Mouse (Mus musculus): ENCODE data around the gene Gm11084. TPM values are rescaled to one million over a fixed set of nuclear protein-coding genes. Genes with fewer than 3 reads are reported as not detected.
A peak's percentile ranks its signal among the peaks of the same experiment; 100 is the strongest.

Gm11084 gene
- polyA plus RNA-seq, 1 experiment from 2014 or later, result not detected

- peaks cover 7% of the 10 kb centered on the region for H3K9me3 ChIP-seq
- 52% methylated on average over 3 of the region's 3 CpGs for WGBS
- peaks cover 27% of the 10 kb centered on the region for H3K4me1 ChIP-seq (replicated peaks)
- H3K4me3 ChIP-seq, result no peak overlapping the region
- no peak overlapping the region for H3K4me2 ChIP-seq
- no peak for ATAC-seq (ENCODE audit: low read depth)
- H3K27me3 ChIP-seq, result no peaks in the 10 kb centered on the region
- no peaks in the 10 kb centered on the region for H3K36me3 ChIP-seq
- no peak overlapping the region for H3K9ac ChIP-seq
- peak overlapping the region; percentile 54 for H3K27ac ChIP-seq (replicated peaks)
Observed at GRCm38 (mm10) chr2:73005611-73006515, 19.3 kb upstream of the Gm11084 start.

- peaks cover 27% of the 10 kb centered on the region for H3K4me1 ChIP-seq (replicated peaks)
- no peaks in the 10 kb centered on the region for H3K36me3 ChIP-seq
- no peaks in the 10 kb centered on the region for H3K9me3 ChIP-seq
- H3K4me2 ChIP-seq, result peak overlapping the region; percentile 39
- WGBS, result 33% methylated on average over 24 of the region's 24 CpGs
- H3K4me3 ChIP-seq, result no peak overlapping the region
- ATAC-seq (ENCODE audit: low read depth), result peak; percentile 76; the same call in 1 of the 2 replicates
- 0 out of 2 replicates have a peak overlapping the region, but pooled peaks have one; percentile 6 for H3K9ac ChIP-seq
- no peaks in the 10 kb centered on the region for H3K27me3 ChIP-seq
- peak overlapping the region; percentile 78 for H3K27ac ChIP-seq (replicated peaks)
Observed at GRCm38 (mm10) chr2:73003751-73004717, 17.5 kb upstream of the Gm11084 start.

- H3K4me2 ChIP-seq, result peak overlapping the region; percentile 39
- 57% methylated on average over 12 of the region's 12 CpGs for WGBS
- no peaks in the 10 kb centered on the region for H3K9me3 ChIP-seq
- H3K9ac ChIP-seq, result no peak overlapping the region
- no peaks in the 10 kb centered on the region for H3K36me3 ChIP-seq
- H3K27ac ChIP-seq (replicated peaks), result peak overlapping the region; percentile 78
- H3K4me1 ChIP-seq (replicated peaks), result peaks cover 27% of the 10 kb centered on the region
- ATAC-seq (ENCODE audit: low read depth), result no peak
- no peaks in the 10 kb centered on the region for H3K27me3 ChIP-seq
- H3K4me3 ChIP-seq, result no peak overlapping the region
Observed at GRCm38 (mm10) chr2:73003049-73003448, 16.5 kb upstream of the Gm11084 start.

GRCm38 (mm10) chr2:73002451-73002850 lies 15.9 kb upstream of the Gm11084 start:
- 88% methylated on average over 6 of the region's 6 CpGs for WGBS
- H3K9me3 ChIP-seq, result no peaks in the 10 kb centered on the region
- no peak overlapping the region for H3K9ac ChIP-seq
- no peak overlapping the region for H3K27ac ChIP-seq (replicated peaks)
- H3K4me1 ChIP-seq (replicated peaks), result peaks cover 27% of the 10 kb centered on the region
- no peaks in the 10 kb centered on the region for H3K27me3 ChIP-seq
- H3K36me3 ChIP-seq, result no peaks in the 10 kb centered on the region
- H3K4me2 ChIP-seq, result no peak overlapping the region
- no peak for ATAC-seq (ENCODE audit: low read depth)
- no peak overlapping the region for H3K4me3 ChIP-seq

- H3K4me3 ChIP-seq, result no peak overlapping the region
- H3K27ac ChIP-seq (replicated peaks), result no peak overlapping the region
- H3K9me3 ChIP-seq, result no peaks in the 10 kb centered on the region
- H3K27me3 ChIP-seq, result no peaks in the 10 kb centered on the region
- H3K4me2 ChIP-seq, result no peak overlapping the region
- 88% methylated on average over 5 of the region's 5 CpGs for whole genome bisulfite sequencing
- no peak overlapping the region for H3K9ac ChIP-seq
- peaks cover 28% of the 10 kb centered on the region for H3K4me1 ChIP-seq (replicated peaks)
- H3K36me3 ChIP-seq, result no peaks in the 10 kb centered on the region
- ATAC-seq (ENCODE audit: low read depth), result no peak
Observed at GRCm38 (mm10) chr2:73001994-73002393, 15.5 kb upstream of the Gm11084 start.

- Histone ChIP-seq H3K27me3 (no peaks in the 10 kb centered on the region), H3K4me1 (replicated peaks) (peaks cover 37% of the 10 kb centered on the region), H3K9me3 (no peaks in the 10 kb centered on the region), H3K9ac (no peak overlapping the region), H3K36me3 (no peaks in the 10 kb centered on the region), H3K27ac (replicated peaks) (no peak overlapping the region), H3K4me2 (no peak overlapping the region), H3K4me3 (no peak overlapping the region)
- no peak for ATAC-seq (ENCODE audit: low read depth)
- WGBS, result 68% methylated on average over 8 of the region's 8 CpGs
Observed at GRCm38 (mm10) chr2:73000194-73000593, 13.7 kb upstream of the Gm11084 start.

- H3K4me2 ChIP-seq, result no peak overlapping the region
- WGBS, result over 99% methylated on average over 4 of the region's 4 CpGs
- no peak for ATAC-seq (ENCODE audit: low read depth)
Observed at GRCm38 (mm10) chr2:72997586-72997985, 11.1 kb upstream of the Gm11084 start.

GRCm38 (mm10) chr2:72996808-72997378 lies 10.4 kb upstream of the Gm11084 start:
- no peak for ATAC-seq (ENCODE audit: low read depth)
- no peak overlapping the region for H3K4me3 ChIP-seq
- no peaks in the 10 kb centered on the region for H3K9me3 ChIP-seq
- H3K9ac ChIP-seq, result no peak overlapping the region
- no peak overlapping the region for H3K4me2 ChIP-seq
- 0 out of 2 replicates have a peak overlapping the region, but pooled peaks have one; percentile 78 for H3K27ac ChIP-seq (replicated peaks)
- WGBS, result 68% methylated on average over 9 of the region's 9 CpGs
- peaks cover 21% of the 10 kb centered on the region for H3K4me1 ChIP-seq (replicated peaks)
- no peaks in the 10 kb centered on the region for H3K27me3 ChIP-seq
- no peaks in the 10 kb centered on the region for H3K36me3 ChIP-seq

More at GRCm38 (mm10) chr2:72997586-72997985, 11.1 kb upstream of the Gm11084 start:
- no peaks in the 10 kb centered on the region for H3K9me3 ChIP-seq
- H3K4me3 ChIP-seq, result no peak overlapping the region
- peaks cover 21% of the 10 kb centered on the region for H3K4me1 ChIP-seq (replicated peaks)
- no peak overlapping the region for H3K9ac ChIP-seq
- no peaks in the 10 kb centered on the region for H3K36me3 ChIP-seq
- no peaks in the 10 kb centered on the region for H3K27me3 ChIP-seq
- no peak overlapping the region for H3K27ac ChIP-seq (replicated peaks)

- Histone ChIP-seq H3K9me3 (no peaks in the 10 kb centered on the region), H3K27me3 (no peaks in the 10 kb centered on the region), H3K4me3 (no peak overlapping the region), H3K4me2 (no peak overlapping the region), H3K9ac (no peak overlapping the region), H3K36me3 (no peaks in the 10 kb centered on the region), H3K4me1 (replicated peaks) (peaks cover 21% of the 10 kb centered on the region), H3K27ac (replicated peaks) (peak overlapping the region; percentile 78)
- 39% methylated on average over 9 of the region's 9 CpGs for WGBS
- ATAC-seq (ENCODE audit: low read depth), result peak; percentile 82
Observed at GRCm38 (mm10) chr2:72995346-72996097, 9.0 kb upstream of the Gm11084 start.

GRCm38 (mm10) chr2:72994165-72994564 lies 7.6 kb upstream of the Gm11084 start:
- ATAC-seq (ENCODE audit: low read depth), result no peak
- Histone ChIP-seq H3K4me2 (no peak overlapping the region), H3K4me3 (no peak overlapping the region), H3K27me3 (no peaks in the 10 kb centered on the region), H3K4me1 (replicated peaks) (peaks cover 21% of the 10 kb centered on the region), H3K27ac (replicated peaks) (no peak overlapping the region), H3K9me3 (0 out of 2 replicates have a peak, but pooled peaks cover 6% of the 10 kb centered on the region), H3K9ac (no peak overlapping the region), H3K36me3 (peaks cover 4% of the 10 kb centered on the region; the same call in 1 of the 2 replicates)
- WGBS, result 78% methylated on average over 2 of the region's 2 CpGs

- H3K9ac ChIP-seq, result no peak overlapping the region
- ATAC-seq (ENCODE audit: low read depth), result no peak
- 95% methylated on average over 17 of the region's 17 CpGs for WGBS
Observed at GRCm38 (mm10) chr2:72992497-72992896, 6.0 kb upstream of the Gm11084 start.

More at GRCm38 (mm10) chr2:72992497-72992896, 6.0 kb upstream of the Gm11084 start:
- Histone ChIP-seq H3K4me2 (no peak overlapping the region), H3K36me3 (peaks cover 4% of the 10 kb centered on the region; the same call in 1 of the 2 replicates), H3K27ac (replicated peaks) (no peak overlapping the region), H3K27me3 (no peaks in the 10 kb centered on the region), H3K9me3 (0 out of 2 replicates have a peak, but pooled peaks cover 8% of the 10 kb centered on the region), H3K4me3 (no peak overlapping the region), H3K4me1 (replicated peaks) (peaks cover 21% of the 10 kb centered on the region)

All from neural tube, embryonic 13.5 days (tissue).